Mouse (Mus musculus) MEL (cell line): Measurements from ENCODE around the gene Taldo1. TPM values are rescaled to one million over a fixed set of nuclear protein-coding genes. Genes with fewer than 3 reads are reported as not detected.

Experiments
- DNase-seq: peaks from one replicate; pipeline ENCODE4 v3.0.0; 2011; ENCODE audit warnings: low read depth, low spot score
- H3K27ac ChIP-seq: 2 replicates; pipeline ENCODE4 v1.5.1; 2012; ENCODE audit warnings: low read depth, mild to moderate bottlenecking, control low read depth, low read length, moderate library complexity; ENCODE audit not compliant: control insufficient read depth
- H3K27me3 ChIP-seq, 2 experiments: fragments of 150-350 bp in 1 of 2; sonication (generic) in 1 of 2; 2 replicates each; pipeline ENCODE4 v1.6.1; 2012; ENCODE audit warnings: low read length in 2 of 2, mild to moderate bottlenecking in 2 of 2, improper control_type of control experiment in 1 of 2, moderate library complexity in 1 of 2; ENCODE audit not compliant: insufficient read depth in 2 of 2, control insufficient read depth in 1 of 2
- H3K36me3 ChIP-seq, 2 experiments: 2 replicates each; pipeline ENCODE4 v1.6.1; 2012 to 2014; ENCODE audit warnings: low read length in 2 of 2, improper control_type of control experiment in 1 of 2, inconsistent platforms in 1 of 2, mild to moderate bottlenecking in 1 of 2; ENCODE audit not compliant: insufficient read depth in 2 of 2, control insufficient read depth in 1 of 2
- H3K4me1 ChIP-seq, 2 experiments: fragments of 150-350 bp in 1 of 2; sonication (generic) in 1 of 2; 2 replicates each; pipeline ENCODE4 v1.6.1; 2012; ENCODE audit warnings: low read length in 2 of 2, improper control_type of control experiment in 1 of 2, mild to moderate bottlenecking in 1 of 2; ENCODE audit not compliant: insufficient read depth in 2 of 2, control insufficient read depth in 1 of 2
- H3K4me3 ChIP-seq, 2 experiments: fragments of 150-350 bp in 1 of 2; sonication (generic) in 1 of 2; 2 replicates each; pipeline ENCODE4 v1.5.1; 2012; ENCODE audit warnings: low read depth in 2 of 2, low read length in 2 of 2, mild to moderate bottlenecking in 2 of 2, moderate library complexity in 2 of 2, control low read depth in 1 of 2, improper control_type of control experiment in 1 of 2; ENCODE audit not compliant: control insufficient read depth in 1 of 2, insufficient read depth in 1 of 2
- H3K79me2 ChIP-seq: 2 replicates; pipeline ENCODE4 v1.6.1; 2012; ENCODE audit warnings: mild to moderate bottlenecking, low read length, moderate library complexity; ENCODE audit not compliant: control insufficient read depth, poor library complexity, insufficient read depth
- H3K9ac ChIP-seq: 2 replicates; pipeline ENCODE4 v1.6.1; 2012; ENCODE audit warnings: low read depth, mild to moderate bottlenecking, control low read depth, low read length, moderate library complexity; ENCODE audit not compliant: control insufficient read depth, poor library complexity, severe bottlenecking
- H3K9me3 ChIP-seq: fragments of 150-350 bp; sonication (generic); replicated peaks from 2 replicates; pipeline ENCODE4 v1.6.1; 2012; ENCODE audit warnings: mild to moderate bottlenecking, low read length, improper control_type of control experiment, moderate library complexity; ENCODE audit not compliant: insufficient read depth
- BHLHE40 ChIP-seq: IDR thresholded peaks from 2 replicates; pipeline ENCODE4 v1.6.1; 2012; ENCODE audit warnings: low read depth, mild to moderate bottlenecking, inconsistent platforms, low read length, improper control_type of control experiment, borderline replicate concordance
- CHD1 ChIP-seq: IDR thresholded peaks from 2 replicates; pipeline ENCODE4 v1.6.1; 2012; ENCODE audit warnings: low read depth, mild to moderate bottlenecking, inconsistent platforms, low read length, improper control_type of control experiment
- CHD2 ChIP-seq: IDR thresholded peaks from 2 replicates; pipeline ENCODE4 v1.6.1; 2011; ENCODE audit warnings: low read length, improper control_type of control experiment
- CTCF ChIP-seq, 3 experiments: IDR thresholded peaks in 2 of 3; conservative IDR thresholded peaks in 1 of 3; 2 replicates each; pipeline ENCODE4 v1.5.1; 2011 to 2012; ENCODE audit warnings: low read length in 3 of 3, low read depth in 2 of 3, mild to moderate bottlenecking in 2 of 3, improper control_type of control experiment in 1 of 3, inconsistent platforms in 1 of 3, mixed read lengths in 1 of 3, moderate library complexity in 1 of 3; ENCODE audit not compliant: control insufficient read depth in 1 of 3, insufficient read depth in 1 of 3, poor library complexity in 1 of 3, severe bottlenecking in 1 of 3
- E2F4 ChIP-seq: IDR thresholded peaks from 2 replicates; pipeline ENCODE4 v1.6.1; 2011; ENCODE audit warnings: low read depth, low read length, improper control_type of control experiment, borderline replicate concordance
- GABPA ChIP-seq: IDR thresholded peaks from 2 replicates; pipeline ENCODE4 v1.6.1; 2012; ENCODE audit warnings: low read depth, mild to moderate bottlenecking, inconsistent platforms, low read length, improper control_type of control experiment, moderate library complexity
- HCFC1 ChIP-seq: IDR thresholded peaks from 2 replicates; pipeline ENCODE4 v1.6.1; 2012; ENCODE audit warnings: low read depth, mild to moderate bottlenecking, inconsistent platforms, low read length, improper control_type of control experiment, moderate library complexity
- KAT2A ChIP-seq: conservative IDR thresholded peaks from 2 replicates; pipeline ENCODE4 v1.6.1; 2012; ENCODE audit warnings: low read depth, low read length, improper control_type of control experiment, inconsistent platforms
- MAFK ChIP-seq: IDR thresholded peaks from 2 replicates; pipeline ENCODE4 v1.6.1; 2011; ENCODE audit warnings: low read depth, mild to moderate bottlenecking, low read length, improper control_type of control experiment, borderline replicate concordance
- MAZ ChIP-seq: IDR thresholded peaks from 2 replicates; pipeline ENCODE4 v1.6.1; 2012; ENCODE audit warnings: low read depth, mild to moderate bottlenecking, inconsistent platforms, low read length, improper control_type of control experiment
- MEF2A ChIP-seq: IDR thresholded peaks from 2 replicates; pipeline ENCODE4 v1.6.1; 2014; ENCODE audit warnings: low read depth, mild to moderate bottlenecking, inconsistent platforms, low read length, improper control_type of control experiment; ENCODE audit not compliant: poor library complexity, insufficient replicate concordance, severe bottlenecking; ENCODE audit errors: extremely low read depth
- MYB ChIP-seq: IDR thresholded peaks from 2 replicates; pipeline ENCODE4 v1.6.1; 2011; ENCODE audit warnings: mild to moderate bottlenecking, low read depth, low read length, improper control_type of control experiment
- MYC ChIP-seq: IDR thresholded peaks from 2 replicates; pipeline ENCODE4 v1.6.1; 2011; ENCODE audit warnings: low read depth, mild to moderate bottlenecking, low read length, improper control_type of control experiment, moderate library complexity
- NELFE ChIP-seq: IDR thresholded peaks from 2 replicates; pipeline ENCODE4 v1.6.1; 2011; ENCODE audit warnings: low read depth, low read length, improper control_type of control experiment
- RAD21 ChIP-seq: IDR thresholded peaks from 2 replicates; pipeline ENCODE4 v1.6.1; 2011; ENCODE audit warnings: mild to moderate bottlenecking, low read depth, low read length, improper control_type of control experiment
- SIN3A ChIP-seq: IDR thresholded peaks from 2 replicates; pipeline ENCODE4 v1.6.1; 2012; ENCODE audit warnings: low read length, improper control_type of control experiment, inconsistent platforms
- SMC3 ChIP-seq: IDR thresholded peaks from 2 replicates; pipeline ENCODE4 v1.6.1; 2011; ENCODE audit warnings: low read depth, low read length, improper control_type of control experiment
- TAL1 ChIP-seq: IDR thresholded peaks from 2 replicates; pipeline ENCODE4 v1.6.1; 2012; ENCODE audit warnings: mild to moderate bottlenecking, inconsistent platforms, low read length, moderate library complexity, mixed read lengths
- UBTF ChIP-seq: IDR thresholded peaks from 2 replicates; pipeline ENCODE4 v1.6.1; 2012; ENCODE audit warnings: low read depth, mild to moderate bottlenecking, inconsistent platforms, low read length, improper control_type of control experiment, moderate library complexity, borderline replicate concordance; ENCODE audit not compliant: insufficient read depth
- USF1 ChIP-seq: IDR thresholded peaks from 2 replicates; pipeline ENCODE4 v1.6.1; 2014; ENCODE audit warnings: low read depth, mild to moderate bottlenecking, inconsistent platforms, low read length, improper control_type of control experiment, moderate library complexity
- polyA plus RNA-seq, 2 experiments: library from polyadenylated mRNA; stranded (reverse) in 1 of 2; unstranded in 1 of 2; fragments of >175 nt in 1 of 2; fragments of >200 nt in 1 of 2; gene quantifications; 2 replicates each; pipeline versions ENCODE4 v1.2.1 to v1.2.4; 2012; ENCODE audit warnings: low replicate concordance in 2 of 2, low read depth in 1 of 2; ENCODE audit not compliant: insufficient read length in 2 of 2, insufficient read depth in 1 of 2, missing spikeins in 1 of 2
- total RNA-seq: library from RNA; depleted of rRNA; stranded (reverse); fragments of 300-350 nt; gene quantifications from 2 replicates; pipeline ENCODE4 v1.2.3, GENCODE M21; 2012

Taldo1 gene
- total and polyA plus RNA-seq, 3 experiments, result 298 to 415 TPM; not detected in 1

- Histone ChIP-seq H3K9ac (no peak overlapping the region), H3K4me3 (no peak overlapping the region), H3K79me2 (peaks cover 4% of the 10 kb centered on the region; the same call in 1 of the 2 replicates), H3K27ac (no peak overlapping the region), H3K9me3 (no peaks in the 10 kb centered on the region), H3K27me3 (no peaks in the 10 kb centered on the region), H3K36me3 (peaks cover 0 to 13% of the 10 kb centered on the region in 2 experiments; a peak in 2 of 4 replicates), H3K4me1 (peaks cover 6 to 21% of the 10 kb centered on the region in 2 experiments)
- no peak for DNase-seq
- no peak for TF ChIP-seq GABPA
- no peak for TF ChIP-seq MYB
- TF ChIP-seq BHLHE40, result no peak
- no peak for TF ChIP-seq HCFC1
- TF ChIP-seq CTCF (IDR thresholded peaks at IDR 0.05 in 2 of 3, conservative IDR thresholded peaks at IDR 0.05 in 1 of 3; ENCODE audit: control insufficient read depth in 1 of 3, insufficient read depth in 1 of 3, low read depth in 2 of 3, low read length in 3 of 3, poor library complexity in 1 of 3, severe bottlenecking in 1 of 3), result no peak
- TF ChIP-seq E2F4, result no peak
- TF ChIP-seq MAFK, result no peak
- TF ChIP-seq UBTF, result no peak
- no peak for TF ChIP-seq MAZ
- no peak for TF ChIP-seq NELFE
- TF ChIP-seq KAT2A, result no peak
- TF ChIP-seq USF1, result no peak
- TF ChIP-seq MEF2A, result no peak
- no peak for TF ChIP-seq CHD1
- TF ChIP-seq CHD2, result no peak
- no peak for TF ChIP-seq RAD21
- no peak for TF ChIP-seq TAL1
- TF ChIP-seq SMC3, result no peak
- no peak for TF ChIP-seq SIN3A
- no peak for TF ChIP-seq MYC
Measured at GRCm38 (mm10) chr7:141416144-141416841, 24.3 kb downstream of the Taldo1 start.
